21 mouse cellular contexts compared by ENCODE assay signal in the genomic region with DNA sequence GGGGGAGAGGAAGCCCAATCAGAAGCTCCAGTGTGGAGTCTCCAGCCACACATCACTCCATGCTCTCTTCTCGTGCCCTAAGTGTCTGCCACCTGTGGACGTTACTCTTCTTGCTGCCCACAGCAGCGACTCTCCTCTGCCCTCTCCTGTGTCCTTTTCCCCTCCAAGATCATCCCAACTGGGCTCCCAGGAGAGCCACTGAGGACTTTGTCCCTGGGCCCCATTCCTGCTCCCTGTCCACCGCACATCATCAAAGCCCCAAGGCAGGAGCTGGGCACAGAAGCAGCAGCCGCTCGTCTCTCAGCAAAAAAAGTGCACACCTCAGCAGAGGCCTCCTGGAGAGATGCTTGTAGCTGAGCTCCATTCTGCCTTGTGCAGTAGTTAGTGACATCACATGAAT. TPM values are rescaled to one million over a fixed set of nuclear protein-coding genes. Genes with fewer than 3 reads are reported as not detected.
DNase-seq lines count a peak whose midpoint lies in the region; ATAC-seq lines count a peak whose summit lies in the region.
"Had no signal": no experiment of that assay in that cellular context is flagged by ENCODE, and none has a peak within 500 bp of the region (broad histone marks: within the 10 kb centered on the region; RNA-seq: fewer than 3 reads in every experiment).

No protein-coding gene starts in this region.

- H3K4me2 ChIP-seq in midbrain, embryonic 11.5 days: no peak overlapping the region
- no peak overlapping the region for H3K4me2 ChIP-seq in midbrain, embryonic 16.5 days (ENCODE audit: low read length)

- H3K36me3 ChIP-seq in heart, embryonic 10.5 days: no peaks in the 10 kb centered on the region
- no peaks in the 10 kb centered on the region for H3K36me3 ChIP-seq in midbrain, embryonic 11.5 days (ENCODE audit: control insufficient read depth, insufficient read depth, low read length)
- no peaks in the 10 kb centered on the region for H3K36me3 ChIP-seq in midbrain, embryonic 16.5 days (ENCODE audit: control insufficient read depth, insufficient read depth, low read length)
- H3K36me3 ChIP-seq: G1E had no signal

- no peaks in the 10 kb centered on the region for H3K9me3 ChIP-seq in heart, embryonic 10.5 days
- no peaks in the 10 kb centered on the region for H3K9me3 ChIP-seq in midbrain, embryonic 11.5 days (ENCODE audit: control insufficient read depth, low read length)
- H3K9me3 ChIP-seq in midbrain, embryonic 16.5 days (replicated peaks; ENCODE audit: control insufficient read depth, low read length, poor library complexity, severe bottlenecking): no peaks in the 10 kb centered on the region
- H3K9me3 ChIP-seq: G1E had no signal

- DNase-seq in heart, adult 11 months: peak; percentile 76
- no peak for DNase-seq in heart, embryonic 10.5 days (ENCODE audit: low spot score)
- DNase-seq in kidney, postnatal 36 days: peak; percentile 12 to 16
- no peak for DNase-seq in kidney, adult 8-10 months
- DNase-seq in midbrain, embryonic 11.5 days (ENCODE audit: low spot score, missing footprints): peak; percentile 57
- DNase-seq: adrenal gland, adult 2 months; adrenal gland, adult 8-10 months; adrenal gland, postnatal 10 days; adrenal gland, postnatal 14 days; adrenal gland, postnatal 25 days; adrenal gland, postnatal 36 days; B cell, adult 2 months; cerebellum, adult 11 months; cerebellum, adult 11-12 months; cerebellum, adult 18-20 months had no signal

- H3K4me3 ChIP-seq in heart, embryonic 10.5 days: no peak overlapping the region
- no peak overlapping the region for H3K4me3 ChIP-seq in midbrain, embryonic 11.5 days (ENCODE audit: low read depth, low read length)
- no peak overlapping the region for H3K4me3 ChIP-seq in midbrain, embryonic 16.5 days (ENCODE audit: low read depth, low read length)

- H3K27ac ChIP-seq in heart, embryonic 10.5 days: no peak overlapping the region
- no peak overlapping the region for H3K27ac ChIP-seq in midbrain, embryonic 11.5 days (ENCODE audit: low read depth, low read length)
- no peak overlapping the region for H3K27ac ChIP-seq in midbrain, embryonic 16.5 days (ENCODE audit: low read length)

- no peaks in the 10 kb centered on the region for H3K4me1 ChIP-seq in heart, embryonic 10.5 days
- no peaks in the 10 kb centered on the region for H3K4me1 ChIP-seq in midbrain, embryonic 11.5 days (ENCODE audit: control insufficient read depth, insufficient read depth, low read length)
- no peaks in the 10 kb centered on the region for H3K4me1 ChIP-seq in midbrain, embryonic 16.5 days (ENCODE audit: control insufficient read depth, insufficient read depth, low read length)

- no peak for ATAC-seq in midbrain, embryonic 11.5 days (ENCODE audit: low FRiP score)
- no peak for ATAC-seq in midbrain, embryonic 16.5 days
- ATAC-seq: activated CD4-positive, CD25-positive, alpha-beta regulatory T cell, adult 4 months; CD4-positive, CD25-positive, alpha-beta regulatory T cell, adult 4 months; Patski had no signal

- 71% methylated on average over 6 of the region's 6 CpGs for WGBS in heart, embryonic 10.5 days
- WGBS in midbrain, embryonic 11.5 days: 82% methylated on average over 6 of the region's 6 CpGs
- WGBS in midbrain, embryonic 16.5 days: 74% methylated on average over 6 of the region's 6 CpGs

- H3K9ac ChIP-seq in midbrain, embryonic 11.5 days (ENCODE audit: low read length): no peak overlapping the region
- H3K9ac ChIP-seq in midbrain, embryonic 16.5 days (ENCODE audit: low read depth, low read length): no peak overlapping the region

- no peaks in the 10 kb centered on the region for H3K27me3 ChIP-seq in heart, embryonic 10.5 days (ENCODE audit: insufficient read depth, poor library complexity, severe bottlenecking)
- no peaks in the 10 kb centered on the region for H3K27me3 ChIP-seq in midbrain, embryonic 11.5 days (ENCODE audit: control insufficient read depth, insufficient read depth, low read length)
- no peaks in the 10 kb centered on the region for H3K27me3 ChIP-seq in midbrain, embryonic 16.5 days (ENCODE audit: control insufficient read depth, insufficient read depth, low read depth, low read length)
- H3K27me3 ChIP-seq: CH12.LX, Patski had no signal

RNA-seq across cellular contexts. Expression of gene Fam161a, which starts 7.7 kb away (rescaled TPM):
- polyA plus RNA-seq in heart, embryonic 10.5 days (2016; fragmentation: Nextera tagmentation; extraction: Ambion mirVana): 1.5 TPM in 2 replicates
- polyA plus RNA-seq in midbrain, embryonic 11.5 days (2014; fragmentation: Nextera tagmentation; extraction: Ambion mirVana): 3.8 and 4.0 TPM in 2 replicates
- polyA plus RNA-seq in midbrain, embryonic 16.5 days (2015; fragmentation: Nextera tagmentation; extraction: Ambion mirVana): 5.4 and 6.7 TPM in 2 replicates

RNA-seq across cellular contexts. Expression of gene Cct4, which starts 24.7 kb away (rescaled TPM):
- polyA plus RNA-seq in heart, embryonic 10.5 days (2016; fragmentation: Nextera tagmentation; extraction: Ambion mirVana): 292 and 340 TPM in 2 replicates
- polyA plus RNA-seq in midbrain, embryonic 11.5 days (2014; fragmentation: Nextera tagmentation; extraction: Ambion mirVana): 448 and 476 TPM in 2 replicates
- polyA plus RNA-seq in midbrain, embryonic 16.5 days (2015; fragmentation: Nextera tagmentation; extraction: Ambion mirVana): 276 and 291 TPM in 2 replicates

RNA-seq across cellular contexts. Expression of gene Commd1, which starts 32.8 kb away (rescaled TPM):
- 331 and 363 TPM in 2 replicates for polyA plus RNA-seq in heart, embryonic 10.5 days (2016; fragmentation: Nextera tagmentation; extraction: Ambion mirVana)
- polyA plus RNA-seq in midbrain, embryonic 11.5 days (2014; fragmentation: Nextera tagmentation; extraction: Ambion mirVana): 432 and 437 TPM in 2 replicates
- polyA plus RNA-seq in midbrain, embryonic 16.5 days (2015; fragmentation: Nextera tagmentation; extraction: Ambion mirVana): 248 and 268 TPM in 2 replicates

RNA-seq across cellular contexts. Expression of gene Gm28048, which starts 33.1 kb away (rescaled TPM):
- 8.3 and 8.4 TPM in 2 replicates for polyA plus RNA-seq in heart, embryonic 10.5 days (2016; fragmentation: Nextera tagmentation; extraction: Ambion mirVana)
- polyA plus RNA-seq in midbrain, embryonic 11.5 days (2014; fragmentation: Nextera tagmentation; extraction: Ambion mirVana): 5.2 and 5.6 TPM in 2 replicates
- 2.9 and 5.7 TPM in 2 replicates for polyA plus RNA-seq in midbrain, embryonic 16.5 days (2015; fragmentation: Nextera tagmentation; extraction: Ambion mirVana)
- polyA plus RNA-seq: adrenal gland, adult 2 months; G1E had no signal

RNA-seq across cellular contexts. Expression of gene Zrsr1, which starts 43.2 kb away (rescaled TPM):
- 1.7 and 2.5 TPM in 2 replicates for polyA plus RNA-seq in heart, embryonic 10.5 days (2016; fragmentation: Nextera tagmentation; extraction: Ambion mirVana)
- 4.3 and 5.3 TPM in 2 replicates for polyA plus RNA-seq in midbrain, embryonic 11.5 days (2014; fragmentation: Nextera tagmentation; extraction: Ambion mirVana)
- 6.1 and 7.1 TPM in 2 replicates for polyA plus RNA-seq in midbrain, embryonic 16.5 days (2015; fragmentation: Nextera tagmentation; extraction: Ambion mirVana)

Comparison
In these comparisons a context has a peak if more than half of its experiments do, and no peak if none do; other contexts are left out.
1. DNase-seq: peak in heart, adult 11 months (single experiment), kidney, postnatal 36 days (2 of 2) and midbrain, embryonic 11.5 days (single experiment); none in heart, embryonic 10.5 days (single experiment) and kidney, adult 8-10 months (0 of 2).